Mouse (Mus musculus): Measurements from ENCODE around the gene Prelp.

DNA sequence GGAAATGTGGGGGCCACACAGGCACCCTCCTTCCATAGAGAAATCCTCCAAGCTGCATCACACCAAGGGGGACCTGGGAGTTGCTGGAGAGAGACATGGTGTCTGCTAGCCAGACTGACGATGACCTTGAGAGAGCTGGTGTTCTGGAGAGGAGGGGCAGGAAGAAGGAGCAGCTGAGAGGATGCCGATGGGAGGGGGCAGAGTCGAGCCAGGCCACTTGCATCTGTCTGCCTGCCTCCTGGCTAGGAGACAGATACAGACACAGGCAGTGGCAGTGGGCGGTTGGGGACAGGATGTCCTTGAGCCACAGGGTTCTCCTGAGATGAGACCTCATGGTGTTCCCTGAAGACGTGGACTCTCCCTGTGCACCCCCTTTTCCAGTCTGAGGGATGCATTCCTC is 29.7 kb downstream of the Prelp start:
- TF ChIP-seq POLR2AphosphoS5 (IDR thresholded peaks at IDR 0.05; ENCODE audit: borderline replicate concordance, low read depth, low read length) (no peak), EP300 (IDR thresholded peaks at IDR 0.05; ENCODE audit: low read depth in 1 of 2, low read length in 2 of 2) (no peak), POLR2A (IDR thresholded peaks at IDR 0.05; ENCODE audit: control insufficient read depth in 1 of 2, insufficient read depth in 1 of 2, low read depth in 1 of 2, low read length in 2 of 2, poor library complexity in 1 of 2) (no peak), CTCF (IDR thresholded peaks at IDR 0.05 in 2 of 3, conservative IDR thresholded peaks at IDR 0.05 in 1 of 3; ENCODE audit: control insufficient read depth in 1 of 3, insufficient read depth in 1 of 3, low read depth in 2 of 3, low read length in 3 of 3, poor library complexity in 1 of 3, severe bottlenecking in 1 of 3) (no peak), TBP (IDR thresholded peaks at IDR 0.05; ENCODE audit: low read depth, low read length) (no peak), SIN3A (IDR thresholded peaks at IDR 0.05; ENCODE audit: low read length) (no peak)

Measured in MEL (cell line).